Mouse (Mus musculus): Measurements from ENCODE around the gene Fuca1. TPM values are rescaled to one million over a fixed set of nuclear protein-coding genes. Genes with fewer than 3 reads are reported as not detected.

Gene Fuca1
- polyA plus RNA-seq (2015; fragmentation: Illumina TruSeq; extraction: RNeasy Lipid Tissue Mini Kit (QIAGEN cat#74804); ENCODE audit: insufficient read depth, low read depth, low replicate concordance) = 27.0 TPM

GRCm38 (mm10) chr4:135920304-135921241, at the start of gene Fuca1:
Gene Fuca1 (plus strand): TSS chr4:135920735.

GRCm38 (mm10) chr4:135873526-135874202, 46.9 kb upstream of the Fuca1 start, which contains the start of gene Pnrc2:
Gene Pnrc2 (minus strand): TSS chr4:135873850.

GRCm38 (mm10) chr4:135895071-135895571, 25.4 kb upstream of the Fuca1 start, which contains the start of gene Cnr2:
Gene Cnr2 (plus strand): TSS chr4:135895394.

GRCm38 (mm10) chr4:135946278-135946658, 25.7 kb downstream of the Fuca1 start, which contains the start of gene Hmgcl:
Gene Hmgcl (plus strand): TSS chr4:135946448.

GRCm38 (mm10) chr4:135963457-135964193, 43.1 kb downstream of the Fuca1 start, which contains the start of gene Gale:
Gene Gale (plus strand): TSS chr4:135963727.

GRCm38 (mm10) chr4:135972556-135972906, 52.0 kb downstream of the Fuca1 start, which contains the start of gene Lypla2:
Gene Lypla2 (minus strand): TSS chr4:135972626.

GRCm38 (mm10) chr4:135986943-135987710, 66.6 kb downstream of the Fuca1 start, which contains the start of gene Pithd1:
Gene Pithd1 (minus strand): TSS chr4:135987264.

Other genes starting within 250 kb of the Fuca1 start
- gene Ifnlr1, start 234.4 kb upstream of the Fuca1 start, polyA plus RNA-seq (2015; fragmentation: Illumina TruSeq; extraction: RNeasy Lipid Tissue Mini Kit (QIAGEN cat#74804); ENCODE audit: insufficient read depth, low read depth, low replicate concordance) = 1.00 TPM
- gene Il22ra1, start 192.6 kb upstream of the Fuca1 start, polyA plus RNA-seq (2015; fragmentation: Illumina TruSeq; extraction: RNeasy Lipid Tissue Mini Kit (QIAGEN cat#74804); ENCODE audit: insufficient read depth, low read depth, low replicate concordance) = 3.6 TPM
- gene Myom3, start 161.0 kb upstream of the Fuca1 start, polyA plus RNA-seq (2015; fragmentation: Illumina TruSeq; extraction: RNeasy Lipid Tissue Mini Kit (QIAGEN cat#74804); ENCODE audit: insufficient read depth, low read depth, low replicate concordance) = 2.3 TPM
- gene Srsf10, start 65.0 kb upstream of the Fuca1 start, polyA plus RNA-seq (2015; fragmentation: Illumina TruSeq; extraction: RNeasy Lipid Tissue Mini Kit (QIAGEN cat#74804); ENCODE audit: insufficient read depth, low read depth, low replicate concordance) = 18.5 TPM
- 26.0 TPM for gene Pnrc2, start 46.9 kb upstream of the Fuca1 start, polyA plus RNA-seq (2015; fragmentation: Illumina TruSeq; extraction: RNeasy Lipid Tissue Mini Kit (QIAGEN cat#74804); ENCODE audit: insufficient read depth, low read depth, low replicate concordance)
- 0.20 TPM for gene Cnr2, start 25.3 kb upstream of the Fuca1 start, polyA plus RNA-seq (2015; fragmentation: Illumina TruSeq; extraction: RNeasy Lipid Tissue Mini Kit (QIAGEN cat#74804); ENCODE audit: insufficient read depth, low read depth, low replicate concordance)
- 13.4 TPM for gene Hmgcl, start 25.7 kb downstream of the Fuca1 start, polyA plus RNA-seq (2015; fragmentation: Illumina TruSeq; extraction: RNeasy Lipid Tissue Mini Kit (QIAGEN cat#74804); ENCODE audit: insufficient read depth, low read depth, low replicate concordance)
- 15.9 TPM for gene Gale, start 43.0 kb downstream of the Fuca1 start, polyA plus RNA-seq (2015; fragmentation: Illumina TruSeq; extraction: RNeasy Lipid Tissue Mini Kit (QIAGEN cat#74804); ENCODE audit: insufficient read depth, low read depth, low replicate concordance)
- gene Lypla2, start 51.9 kb downstream of the Fuca1 start, polyA plus RNA-seq (2015; fragmentation: Illumina TruSeq; extraction: RNeasy Lipid Tissue Mini Kit (QIAGEN cat#74804); ENCODE audit: insufficient read depth, low read depth, low replicate concordance) = 28.8 TPM
- 6.3 TPM for gene Pithd1, start 66.5 kb downstream of the Fuca1 start, polyA plus RNA-seq (2015; fragmentation: Illumina TruSeq; extraction: RNeasy Lipid Tissue Mini Kit (QIAGEN cat#74804); ENCODE audit: insufficient read depth, low read depth, low replicate concordance)
- gene Eloa, start 101.0 kb downstream of the Fuca1 start, polyA plus RNA-seq (2015; fragmentation: Illumina TruSeq; extraction: RNeasy Lipid Tissue Mini Kit (QIAGEN cat#74804); ENCODE audit: insufficient read depth, low read depth, low replicate concordance) = 6.1 TPM
- 367 TPM for gene Rpl11, start 132.7 kb downstream of the Fuca1 start, polyA plus RNA-seq (2015; fragmentation: Illumina TruSeq; extraction: RNeasy Lipid Tissue Mini Kit (QIAGEN cat#74804); ENCODE audit: insufficient read depth, low read depth, low replicate concordance)
- gene Id3, start 222.8 kb downstream of the Fuca1 start, polyA plus RNA-seq (2015; fragmentation: Illumina TruSeq; extraction: RNeasy Lipid Tissue Mini Kit (QIAGEN cat#74804); ENCODE audit: insufficient read depth, low read depth, low replicate concordance) = 40.0 TPM

All from pancreas, adult 10 weeks (tissue).